Mouse (Mus musculus) bone marrow macrophage, adult 2 months (primary cell): ENCODE data around the gene Apod.

ENCODE experiments used
- CTCF ChIP-seq: IDR thresholded peaks from 2 replicates; pipeline ENCODE4 v1.5.1; 2012; ENCODE audit warnings: low read depth, mild to moderate bottlenecking, low read length, moderate library complexity
- POLR2A ChIP-seq: IDR thresholded peaks from 2 replicates; pipeline ENCODE4 v1.6.1; 2012; ENCODE audit warnings: mild to moderate bottlenecking, low read depth, low read length, borderline replicate concordance

GRCm38 (mm10) chr16:31266692-31267091 lies 47.9 kb downstream of the Apod start:
- no peak for TF ChIP-seq CTCF
- TF ChIP-seq POLR2A, result no peak
